Mouse (Mus musculus): ENCODE data around the gene Gpcpd1. TPM values are rescaled to one million over a fixed set of nuclear protein-coding genes. Genes with fewer than 3 reads are reported as not detected.

Gene Gpcpd1
- polyA plus RNA-seq, 1 experiment from 2014 or later: 70.6 TPM

GRCm38 (mm10) chr2:132569686-132570085, 17.8 kb downstream of the Gpcpd1 start:
- Histone ChIP-seq H3K27me3 (ENCODE audit: control insufficient read depth, insufficient read depth, low read depth, low read length) (no peaks in the 10 kb centered on the region), H3K36me3 (ENCODE audit: control insufficient read depth, insufficient read depth) (peaks cover 56% of the 10 kb centered on the region), H3K4me3 (ENCODE audit: low read depth, low read length) (no peak overlapping the region), H3K9me3 (replicated peaks; ENCODE audit: control insufficient read depth, low read length) (no peaks in the 10 kb centered on the region), H3K27ac (ENCODE audit: low read length) (no peak overlapping the region), H3K4me2 (ENCODE audit: low read depth, low read length) (no peak overlapping the region), H3K9ac (ENCODE audit: low read depth, low read length) (no peak overlapping the region), H3K4me1 (ENCODE audit: control insufficient read depth, low read depth, low read length) (peaks cover 8% of the 10 kb centered on the region)
- 84% methylated on average over 6 of the region's 6 CpGs for WGBS (ENCODE audit: insufficient replicate concordance)
- ATAC-seq (ENCODE audit: low read depth): no peak

GRCm38 (mm10) chr2:132567414-132567813, 20.1 kb downstream of the Gpcpd1 start:
- no peak overlapping the region for H3K4me3 ChIP-seq (ENCODE audit: low read depth, low read length)
- H3K9ac ChIP-seq (ENCODE audit: low read depth, low read length): no peak overlapping the region
- H3K27ac ChIP-seq (ENCODE audit: low read length): no peak overlapping the region
- H3K27me3 ChIP-seq (ENCODE audit: control insufficient read depth, insufficient read depth, low read depth, low read length): no peaks in the 10 kb centered on the region
- no peaks in the 10 kb centered on the region for H3K9me3 ChIP-seq (replicated peaks; ENCODE audit: control insufficient read depth, low read length)
- 69% methylated on average over 2 of the region's 2 CpGs for WGBS (ENCODE audit: insufficient replicate concordance)
- H3K4me2 ChIP-seq (ENCODE audit: low read depth, low read length): no peak overlapping the region
- H3K4me1 ChIP-seq (ENCODE audit: control insufficient read depth, low read depth, low read length): peaks cover 3% of the 10 kb centered on the region
- peaks cover 73% of the 10 kb centered on the region for H3K36me3 ChIP-seq (ENCODE audit: control insufficient read depth, insufficient read depth)
- ATAC-seq (ENCODE audit: low read depth): no peak

- Histone ChIP-seq H3K9me3 (replicated peaks; ENCODE audit: control insufficient read depth, low read length) (no peaks in the 10 kb centered on the region), H3K36me3 (ENCODE audit: control insufficient read depth, insufficient read depth) (peaks cover 44% of the 10 kb centered on the region), H3K27me3 (ENCODE audit: control insufficient read depth, insufficient read depth, low read depth, low read length) (no peaks in the 10 kb centered on the region), H3K4me3 (ENCODE audit: low read depth, low read length) (no peak overlapping the region), H3K4me1 (ENCODE audit: control insufficient read depth, low read depth, low read length) (no peaks in the 10 kb centered on the region), H3K27ac (ENCODE audit: low read length) (no peak overlapping the region), H3K4me2 (ENCODE audit: low read depth, low read length) (no peak overlapping the region), H3K9ac (ENCODE audit: low read depth, low read length) (no peak overlapping the region)
- WGBS (ENCODE audit: insufficient replicate concordance): 88% methylated on average over 4 of the region's 4 CpGs
- no peak for ATAC-seq (ENCODE audit: low read depth)
Observed at GRCm38 (mm10) chr2:132561860-132562259, 25.7 kb downstream of the Gpcpd1 start.

GRCm38 (mm10) chr2:132527864-132528263, 59.7 kb downstream of the Gpcpd1 start:
- peaks cover 26% of the 10 kb centered on the region for H3K36me3 ChIP-seq (ENCODE audit: control insufficient read depth, insufficient read depth)
- no peak overlapping the region for H3K4me3 ChIP-seq (ENCODE audit: low read depth, low read length)
- H3K4me2 ChIP-seq (ENCODE audit: low read depth, low read length): no peak overlapping the region
- no peak overlapping the region for H3K9ac ChIP-seq (ENCODE audit: low read depth, low read length)
- whole genome bisulfite sequencing (ENCODE audit: insufficient replicate concordance): 39% methylated on average over 1 of the region's 1 CpGs
- no peaks in the 10 kb centered on the region for H3K9me3 ChIP-seq (replicated peaks; ENCODE audit: control insufficient read depth, low read length)
- ATAC-seq (ENCODE audit: low read depth): 0 out of 2 replicates have a peak, but pooled peaks have one; percentile 31
- H3K4me1 ChIP-seq (ENCODE audit: control insufficient read depth, low read depth, low read length): no peaks in the 10 kb centered on the region
- no peak overlapping the region for H3K27ac ChIP-seq (ENCODE audit: low read length)
- H3K27me3 ChIP-seq (ENCODE audit: control insufficient read depth, insufficient read depth, low read depth, low read length): no peaks in the 10 kb centered on the region

GRCm38 (mm10) chr2:132526894-132527532, 60.5 kb downstream of the Gpcpd1 start:
- no peak overlapping the region for H3K27ac ChIP-seq (ENCODE audit: low read length)
- 78% methylated on average over 10 of the region's 10 CpGs for WGBS (ENCODE audit: insufficient replicate concordance)

GRCm38 (mm10) chr2:132526110-132526509, 61.4 kb downstream of the Gpcpd1 start:
- H3K4me3 ChIP-seq (ENCODE audit: low read depth, low read length): no peak overlapping the region
- no peak overlapping the region for H3K9ac ChIP-seq (ENCODE audit: low read depth, low read length)
- WGBS (ENCODE audit: insufficient replicate concordance): 69% methylated on average over 4 of the region's 4 CpGs
- ATAC-seq (ENCODE audit: low read depth): no peak
- no peak overlapping the region for H3K4me2 ChIP-seq (ENCODE audit: low read depth, low read length)
- no peak overlapping the region for H3K27ac ChIP-seq (ENCODE audit: low read length)
- H3K4me1 ChIP-seq (ENCODE audit: control insufficient read depth, low read depth, low read length): no peaks in the 10 kb centered on the region
- no peaks in the 10 kb centered on the region for H3K27me3 ChIP-seq (ENCODE audit: control insufficient read depth, insufficient read depth, low read depth, low read length)
- peaks cover 18% of the 10 kb centered on the region for H3K36me3 ChIP-seq (ENCODE audit: control insufficient read depth, insufficient read depth)
- H3K9me3 ChIP-seq (replicated peaks; ENCODE audit: control insufficient read depth, low read length): no peaks in the 10 kb centered on the region

More at GRCm38 (mm10) chr2:132526894-132527532, 60.5 kb downstream of the Gpcpd1 start:
- Histone ChIP-seq H3K4me3 (ENCODE audit: low read depth, low read length) (no peak overlapping the region), H3K9ac (ENCODE audit: low read depth, low read length) (no peak overlapping the region), H3K27me3 (ENCODE audit: control insufficient read depth, insufficient read depth, low read depth, low read length) (no peaks in the 10 kb centered on the region), H3K36me3 (ENCODE audit: control insufficient read depth, insufficient read depth) (peaks cover 23% of the 10 kb centered on the region), H3K4me1 (ENCODE audit: control insufficient read depth, low read depth, low read length) (no peaks in the 10 kb centered on the region), H3K9me3 (replicated peaks; ENCODE audit: control insufficient read depth, low read length) (no peaks in the 10 kb centered on the region), H3K4me2 (ENCODE audit: low read depth, low read length) (no peak overlapping the region)
- peak; percentile 38 for ATAC-seq (ENCODE audit: low read depth)

- Histone ChIP-seq H3K4me2 (ENCODE audit: low read depth, low read length) (no peak overlapping the region), H3K27ac (ENCODE audit: low read length) (no peak overlapping the region), H3K36me3 (ENCODE audit: control insufficient read depth, insufficient read depth) (no peaks in the 10 kb centered on the region), H3K9me3 (replicated peaks; ENCODE audit: control insufficient read depth, low read length) (no peaks in the 10 kb centered on the region), H3K9ac (ENCODE audit: low read depth, low read length) (no peak overlapping the region), H3K4me3 (ENCODE audit: low read depth, low read length) (no peak overlapping the region), H3K27me3 (ENCODE audit: control insufficient read depth, insufficient read depth, low read depth, low read length) (no peaks in the 10 kb centered on the region), H3K4me1 (ENCODE audit: control insufficient read depth, low read depth, low read length) (peaks cover 2% of the 10 kb centered on the region; the same call in 1 of the 2 replicates)
- ATAC-seq (ENCODE audit: low read depth): 0 out of 2 replicates have a peak, but pooled peaks have one; percentile 35
- WGBS (ENCODE audit: insufficient replicate concordance): 43% methylated on average over 18 of the region's 18 CpGs
Observed at GRCm38 (mm10) chr2:132518021-132518901, 69.3 kb downstream of the Gpcpd1 start.

GRCm38 (mm10) chr2:132517194-132517836, 70.2 kb downstream of the Gpcpd1 start:
- Histone ChIP-seq H3K9ac (ENCODE audit: low read depth, low read length) (no peak overlapping the region), H3K4me2 (ENCODE audit: low read depth, low read length) (no peak overlapping the region), H3K27me3 (ENCODE audit: control insufficient read depth, insufficient read depth, low read depth, low read length) (no peaks in the 10 kb centered on the region), H3K4me3 (ENCODE audit: low read depth, low read length) (no peak overlapping the region), H3K36me3 (ENCODE audit: control insufficient read depth, insufficient read depth) (no peaks in the 10 kb centered on the region), H3K27ac (ENCODE audit: low read length) (no peak overlapping the region), H3K9me3 (replicated peaks; ENCODE audit: control insufficient read depth, low read length) (no peaks in the 10 kb centered on the region), H3K4me1 (ENCODE audit: control insufficient read depth, low read depth, low read length) (peaks cover 11% of the 10 kb centered on the region)
- WGBS (ENCODE audit: insufficient replicate concordance): 72% methylated on average over 6 of the region's 6 CpGs
- no peak for ATAC-seq (ENCODE audit: low read depth)
